Mouse (Mus musculus): Measurements from ENCODE around the gene Slc38a6. TPM values are rescaled to one million over a fixed set of nuclear protein-coding genes. Genes with fewer than 3 reads are reported as not detected.

The Slc38a6 gene
- total and polyA plus RNA-seq, 3 experiments, result 7.0 to 15.4 (median 10.2) TPM

DNA sequence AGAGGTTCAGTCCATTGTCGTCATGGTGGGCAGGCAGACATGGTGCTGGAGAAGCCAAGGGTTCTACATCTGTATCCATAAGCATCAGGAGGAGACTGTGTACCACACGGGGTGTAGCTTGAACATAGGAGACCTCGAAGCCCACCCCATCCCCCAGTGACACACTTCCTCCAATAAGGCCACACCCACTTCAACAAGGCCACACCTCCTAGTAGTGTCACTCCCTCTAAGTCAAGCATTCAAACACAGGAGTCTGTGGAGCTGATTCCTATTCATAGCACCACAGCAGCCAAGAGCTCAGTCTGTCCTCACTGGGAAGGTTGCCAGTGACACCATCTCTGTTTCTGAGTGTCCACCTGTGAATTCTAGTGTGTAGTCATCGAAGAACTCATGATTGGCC is 57.7 kb downstream of the Slc38a6 start:
- TF ChIP-seq NELFE (IDR thresholded peaks at IDR 0.05; ENCODE audit: low read depth, low read length) (no peak), RAD21 (IDR thresholded peaks at IDR 0.05; ENCODE audit: low read depth, low read length) (no peak), ELF1 (IDR thresholded peaks at IDR 0.05; ENCODE audit: low read depth, low read length) (no peak), PAX5 (IDR thresholded peaks at IDR 0.05; ENCODE audit: low read length) (no peak), JUN (IDR thresholded peaks at IDR 0.05; ENCODE audit: insufficient read depth, low read depth, low read length) (no peak), MYC (IDR thresholded peaks at IDR 0.05; ENCODE audit: low read depth, low read length) (no peak), KAT2A (IDR thresholded peaks at IDR 0.05; ENCODE audit: insufficient replicate concordance, low read length) (no peak), CTCF (conservative IDR thresholded peaks at IDR 0.05 in 1 of 2, IDR thresholded peaks at IDR 0.05 in 1 of 2; ENCODE audit: low read depth in 2 of 2, low read length in 2 of 2) (no peak), MEF2A (IDR thresholded peaks at IDR 0.05; ENCODE audit: borderline replicate concordance, low read depth, low read length) (no peak), SMC3 (IDR thresholded peaks at IDR 0.05; ENCODE audit: low read depth, low read length) (no peak), MAFK (IDR thresholded peaks at IDR 0.05; ENCODE audit: insufficient replicate concordance, low read length) (no peak), E2F4 (IDR thresholded peaks at IDR 0.05; ENCODE audit: insufficient replicate concordance, low read depth, low read length) (no peak), TBP (conservative IDR thresholded peaks at IDR 0.05; ENCODE audit: low read depth, low read length) (no peak), USF1 (IDR thresholded peaks at IDR 0.05; ENCODE audit: low read depth, low read length) (no peak)
- no peaks in the 10 kb centered on the region for H3K27me3 ChIP-seq (replicated peaks)
- H3K36me3 ChIP-seq (replicated peaks in 1 of 2; ENCODE audit: control insufficient read depth in 1 of 2, insufficient read depth in 1 of 2, low read length in 1 of 2), result peaks cover 10 to 52% of the 10 kb centered on the region in 2 experiments
- in situ Hi-C loops (cut with MboI; ENCODE audit: low pct_ligation_motif_present, low pct_unique_long_range_greater_than_20kb, low sequenced_read_pairs), result no loop called here
- no peak overlapping the region for H3K27ac ChIP-seq (ENCODE audit: insufficient read depth, low read depth)
- dilution Hi-C loops (cut with MboI; ENCODE audit: extremely low pct_ligation_motif_present, extremely low pct_unique_long_range_greater_than_20kb, low sequenced_read_pairs), result no loop called here
- H3K4me1 ChIP-seq (ENCODE audit: control insufficient read depth in 1 of 2, insufficient read depth in 2 of 2), result 0 out of 4 replicates have a peak, but pooled peaks cover 0 to 4% of the 10 kb centered on the region in 2 experiments
- H3K9me3 ChIP-seq (replicated peaks; ENCODE audit: low read length), result no peaks in the 10 kb centered on the region
- no peaks in the 10 kb centered on the region for H3K79me2 ChIP-seq (replicated peaks; ENCODE audit: control insufficient read depth, extremely low read depth, insufficient read depth, poor library complexity, severe bottlenecking)
- DNase-seq (ENCODE audit: extremely low read depth), result no peak
- no peak overlapping the region for H3K9ac ChIP-seq (ENCODE audit: insufficient read depth, low read depth)
- H3K4me2 ChIP-seq (ENCODE audit: insufficient read depth, low read depth, poor library complexity, severe bottlenecking), result no peak overlapping the region
- H3K4me3 ChIP-seq (replicated peaks in 1 of 3; ENCODE audit: low read depth in 2 of 3, low read length in 2 of 3, poor library complexity in 1 of 3), result no peak overlapping the region

DNA sequence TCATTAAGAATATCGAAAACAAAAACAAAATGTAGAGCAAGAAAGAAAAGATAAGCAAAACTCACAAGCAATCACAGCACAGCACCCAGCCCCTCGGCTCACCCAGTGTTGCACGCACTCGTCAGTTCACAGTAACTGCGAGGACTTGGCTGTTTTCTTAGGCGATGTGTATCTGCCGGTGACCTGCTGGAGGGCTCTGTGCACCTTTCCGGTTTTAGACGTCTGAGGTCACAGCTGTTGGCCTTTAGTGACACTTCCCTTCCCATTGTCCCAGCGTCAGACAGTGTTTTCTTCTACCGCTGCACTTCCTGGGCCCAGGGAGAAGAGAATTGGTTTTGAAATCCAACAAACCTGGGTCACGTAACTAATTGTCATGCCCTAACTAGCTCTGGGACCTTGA is 58.6 kb downstream of the Slc38a6 start:
- H3K36me3 ChIP-seq (replicated peaks in 1 of 2; ENCODE audit: control insufficient read depth in 1 of 2, insufficient read depth in 1 of 2, low read length in 1 of 2), result peaks cover 13 to 56% of the 10 kb centered on the region in 2 experiments
- no peak for TF ChIP-seq MEF2A (IDR thresholded peaks at IDR 0.05; ENCODE audit: borderline replicate concordance, low read depth, low read length)
- TF ChIP-seq MAZ (IDR thresholded peaks at IDR 0.05; ENCODE audit: low read depth, low read length), result no peak
- TF ChIP-seq IRF4 (IDR thresholded peaks at IDR 0.05; ENCODE audit: low read depth, low read length), result no peak
- no peak for TF ChIP-seq E2F4 (IDR thresholded peaks at IDR 0.05; ENCODE audit: insufficient replicate concordance, low read depth, low read length)
- TF ChIP-seq CHD1 (IDR thresholded peaks at IDR 0.05; ENCODE audit: low read depth, low read length), result no peak
- no peak for TF ChIP-seq MAX (IDR thresholded peaks at IDR 0.05; ENCODE audit: low read length)
- TF ChIP-seq CTCF (conservative IDR thresholded peaks at IDR 0.05 in 1 of 2, IDR thresholded peaks at IDR 0.05 in 1 of 2; ENCODE audit: low read depth in 2 of 2, low read length in 2 of 2), result no peak
- TF ChIP-seq USF2 (conservative IDR thresholded peaks at IDR 0.05; ENCODE audit: low read depth, low read length), result no peak
- no peak for TF ChIP-seq NELFE (IDR thresholded peaks at IDR 0.05; ENCODE audit: low read depth, low read length)
- TF ChIP-seq ETS1 (conservative IDR thresholded peaks at IDR 0.05; ENCODE audit: low read depth, low read length), result no peak
- TF ChIP-seq ZMIZ1 (IDR thresholded peaks at IDR 0.05; ENCODE audit: low read depth, low read length), result no peak
- no peak for TF ChIP-seq ZKSCAN1 (IDR thresholded peaks at IDR 0.05; ENCODE audit: borderline replicate concordance, low read depth, low read length)
- TF ChIP-seq PAX5 (IDR thresholded peaks at IDR 0.05; ENCODE audit: low read length), result no peak
- TF ChIP-seq MYC (IDR thresholded peaks at IDR 0.05; ENCODE audit: low read depth, low read length), result no peak
- no peak for TF ChIP-seq USF1 (IDR thresholded peaks at IDR 0.05; ENCODE audit: low read depth, low read length)
- TF ChIP-seq RAD21 (IDR thresholded peaks at IDR 0.05; ENCODE audit: low read depth, low read length), result no peak
- TF ChIP-seq ELF1 (IDR thresholded peaks at IDR 0.05; ENCODE audit: low read depth, low read length), result no peak
- no peak for TF ChIP-seq SMC3 (IDR thresholded peaks at IDR 0.05; ENCODE audit: low read depth, low read length)
- TF ChIP-seq POLR2A (IDR thresholded peaks at IDR 0.05; ENCODE audit: low read depth, low read length), result no peak
- TF ChIP-seq JUND (conservative IDR thresholded peaks at IDR 0.05; ENCODE audit: low read depth, low read length), result no peak
- no peak overlapping the region for H3K4me2 ChIP-seq (ENCODE audit: insufficient read depth, low read depth, poor library complexity, severe bottlenecking)
- no peaks in the 10 kb centered on the region for H3K79me2 ChIP-seq (replicated peaks; ENCODE audit: control insufficient read depth, extremely low read depth, insufficient read depth, poor library complexity, severe bottlenecking)
- in situ Hi-C loops (cut with MboI; ENCODE audit: low pct_ligation_motif_present, low pct_unique_long_range_greater_than_20kb, low sequenced_read_pairs), result no loop called here
- H3K9me3 ChIP-seq (replicated peaks; ENCODE audit: low read length), result no peaks in the 10 kb centered on the region
- DNase-seq (ENCODE audit: extremely low read depth), result no peak
- no peaks in the 10 kb centered on the region for H3K4me1 ChIP-seq (ENCODE audit: control insufficient read depth in 1 of 2, insufficient read depth in 2 of 2)
- H3K9ac ChIP-seq (ENCODE audit: insufficient read depth, low read depth), result no peak overlapping the region
- H3K4me3 ChIP-seq (replicated peaks in 1 of 3; ENCODE audit: low read depth in 2 of 3, low read length in 2 of 3, poor library complexity in 1 of 3), result no peak overlapping the region
- H3K27ac ChIP-seq (ENCODE audit: insufficient read depth, low read depth), result no peak overlapping the region
- H3K27me3 ChIP-seq (replicated peaks), result no peaks in the 10 kb centered on the region
- dilution Hi-C loops (cut with MboI; ENCODE audit: extremely low pct_ligation_motif_present, extremely low pct_unique_long_range_greater_than_20kb, low sequenced_read_pairs), result no loop called here
